Mouse (Mus musculus) heart, embryonic 12.5 days (tissue): ENCODE measurements around the gene Ank3. TPM values are rescaled to one million over a fixed set of nuclear protein-coding genes. Genes with fewer than 3 reads are reported as not detected.
A peak's percentile ranks its signal among the peaks of the same experiment; 100 is the strongest.

Experiments used
- ATAC-seq: fragments of 200-750 bp; cut with Nextera tagmentation; 2 replicates; pipeline ENCODE4 v1.8.0; 2017; ENCODE audit warnings: moderate TSS enrichment, moderate library complexity; ENCODE audit not compliant: insufficient number of reproducible peaks, low FRiP score
- H3K27ac ChIP-seq: fragments of 300-500 bp; sonication (generic); 2 replicates; pipeline ENCODE4 v1.5.1; 2016; ENCODE audit warnings: mild to moderate bottlenecking, moderate library complexity; ENCODE audit not compliant: poor library complexity, severe bottlenecking
- H3K27me3 ChIP-seq: fragments of 300-500 bp; sonication (generic); replicated peaks from 2 replicates; pipeline ENCODE4 v1.6.1; 2016; ENCODE audit warnings: mild to moderate bottlenecking, moderate library complexity
- H3K36me3 ChIP-seq: fragments of 300-500 bp; sonication (generic); 2 replicates; pipeline ENCODE4 v1.6.1; 2016; ENCODE audit warnings: mild to moderate bottlenecking, moderate library complexity
- H3K4me1 ChIP-seq: fragments of 300-500 bp; sonication (generic); replicated peaks from 2 replicates; pipeline ENCODE4 v1.6.1; 2016; ENCODE audit warnings: mild to moderate bottlenecking
- H3K4me2 ChIP-seq: fragments of 300-500 bp; sonication (generic); 2 replicates; pipeline ENCODE4 v1.6.1; 2016; ENCODE audit warnings: mild to moderate bottlenecking, moderate library complexity
- H3K4me3 ChIP-seq: fragments of 300-500 bp; sonication (generic); 2 replicates; pipeline ENCODE4 v1.5.1; 2016; ENCODE audit warnings: mild to moderate bottlenecking
- H3K9ac ChIP-seq: fragments of 300-500 bp; sonication (generic); 2 replicates; pipeline ENCODE4 v1.6.1; 2016; ENCODE audit warnings: mild to moderate bottlenecking, moderate library complexity
- H3K9me3 ChIP-seq: fragments of 300-500 bp; sonication (generic); replicated peaks from 2 replicates; pipeline ENCODE4 v1.6.1; 2016; ENCODE audit warnings: mild to moderate bottlenecking, moderate library complexity
- whole genome bisulfite sequencing: fragments of 180-500 bp; shearing (Covaris S2); methylation state at CpG from one replicate; pipeline ENCODE4 v1.1.7; 2016; 5-methylcytosine and 5-hydroxymethylcytosine counted together
- polyA plus RNA-seq: library from polyadenylated mRNA; unstranded; fragments of >200 nt; fragmentation: Nextera tagmentation; extraction: Ambion mirVana; gene quantifications from 2 replicates; pipeline ENCODE4 v1.2.1, GENCODE M21; 2016

Gene Ank3
- polyA plus RNA-seq, 1 experiment from 2014 or later: 61.9 TPM

- H3K27me3 ChIP-seq: no peaks in the 10 kb centered on the region
Measured at GRCm38 (mm10) chr10:69611839-69612340, 213.3 kb downstream of the Ank3 start.

GRCm38 (mm10) chr10:69616953-69617352 is 218.4 kb downstream of the Ank3 start:
- 0 out of 2 replicates have a peak overlapping the region, but pooled peaks have one; percentile 39 for H3K4me2 ChIP-seq
- H3K4me1 ChIP-seq: peaks cover 46% of the 10 kb centered on the region
- no peak overlapping the region for H3K4me3 ChIP-seq
- H3K36me3 ChIP-seq: no peaks in the 10 kb centered on the region
- 79% methylated on average over 3 of the region's 3 CpGs for WGBS
- H3K27ac ChIP-seq: peak overlapping the region; percentile 59
- no peak overlapping the region for H3K9ac ChIP-seq
- H3K27me3 ChIP-seq: no peaks in the 10 kb centered on the region
- no peak for ATAC-seq
- no peaks in the 10 kb centered on the region for H3K9me3 ChIP-seq

More at GRCm38 (mm10) chr10:69611839-69612340, 213.3 kb downstream of the Ank3 start:
- no peaks in the 10 kb centered on the region for H3K9me3 ChIP-seq
- no peak overlapping the region for H3K9ac ChIP-seq
- peak; percentile 45; the same call in 1 of the 2 replicates for ATAC-seq
- H3K36me3 ChIP-seq: no peaks in the 10 kb centered on the region
- 50% methylated on average over 5 of the region's 5 CpGs for WGBS
- no peak overlapping the region for H3K4me3 ChIP-seq
- peaks cover 22% of the 10 kb centered on the region for H3K4me1 ChIP-seq
- H3K4me2 ChIP-seq: no peak overlapping the region
- H3K27ac ChIP-seq: peak overlapping the region; percentile 48

GRCm38 (mm10) chr10:69617537-69618112 is 219.1 kb downstream of the Ank3 start:
- Histone ChIP-seq H3K4me2 (peak overlapping the region; percentile 39), H3K27me3 (no peaks in the 10 kb centered on the region), H3K4me1 (peaks cover 43% of the 10 kb centered on the region), H3K9ac (no peak overlapping the region), H3K27ac (peak overlapping the region; percentile 59), H3K36me3 (no peaks in the 10 kb centered on the region), H3K4me3 (no peak overlapping the region), H3K9me3 (no peaks in the 10 kb centered on the region)
- 62% methylated on average over 16 of the region's 16 CpGs for WGBS
- 0 out of 2 replicates have a peak, but pooled peaks have one; percentile 9 for ATAC-seq

- no peak overlapping the region for H3K9ac ChIP-seq
- H3K27me3 ChIP-seq: no peaks in the 10 kb centered on the region
- no peaks in the 10 kb centered on the region for H3K9me3 ChIP-seq
- WGBS: 76% methylated on average over 7 of the region's 7 CpGs
- no peak for ATAC-seq
- no peaks in the 10 kb centered on the region for H3K36me3 ChIP-seq
- H3K4me2 ChIP-seq: no peak overlapping the region
- no peak overlapping the region for H3K4me3 ChIP-seq
- H3K27ac ChIP-seq: no peak overlapping the region
- peaks cover 36% of the 10 kb centered on the region for H3K4me1 ChIP-seq
Measured at GRCm38 (mm10) chr10:69620692-69621382, 222.3 kb downstream of the Ank3 start.

GRCm38 (mm10) chr10:69627767-69628166 is 229.2 kb downstream of the Ank3 start:
- ATAC-seq: no peak
- Histone ChIP-seq H3K36me3 (no peaks in the 10 kb centered on the region), H3K9ac (no peak overlapping the region), H3K4me2 (no peak overlapping the region), H3K4me1 (peaks cover 7% of the 10 kb centered on the region; the same call in 1 of the 2 replicates), H3K27me3 (no peaks in the 10 kb centered on the region), H3K9me3 (no peaks in the 10 kb centered on the region), H3K4me3 (no peak overlapping the region), H3K27ac (no peak overlapping the region)
- 79% methylated on average over 3 of the region's 3 CpGs for WGBS

- Histone ChIP-seq H3K4me1 (peaks cover 7% of the 10 kb centered on the region; the same call in 1 of the 2 replicates), H3K27me3 (no peaks in the 10 kb centered on the region), H3K36me3 (no peaks in the 10 kb centered on the region), H3K9me3 (no peaks in the 10 kb centered on the region), H3K27ac (peak overlapping the region; percentile 33; the same call in 1 of the 2 replicates), H3K9ac (no peak overlapping the region), H3K4me2 (no peak overlapping the region), H3K4me3 (no peak overlapping the region)
- 26% methylated on average over 6 of the region's 6 CpGs for WGBS
- no peak for ATAC-seq
Measured at GRCm38 (mm10) chr10:69628743-69629142, 230.2 kb downstream of the Ank3 start.

GRCm38 (mm10) chr10:69630802-69631388 is 232.3 kb downstream of the Ank3 start:
- no peak overlapping the region for H3K4me2 ChIP-seq

GRCm38 (mm10) chr10:69632885-69633284 is 234.3 kb downstream of the Ank3 start:
- Histone ChIP-seq H3K36me3 (no peaks in the 10 kb centered on the region), H3K27me3 (no peaks in the 10 kb centered on the region), H3K9me3 (no peaks in the 10 kb centered on the region), H3K4me3 (no peak overlapping the region), H3K27ac (no peak overlapping the region), H3K9ac (no peak overlapping the region), H3K4me1 (peaks cover 25% of the 10 kb centered on the region), H3K4me2 (no peak overlapping the region)
- ATAC-seq: no peak
- 86% methylated on average over 8 of the region's 8 CpGs for WGBS

More at GRCm38 (mm10) chr10:69630802-69631388, 232.3 kb downstream of the Ank3 start:
- Histone ChIP-seq H3K9me3 (no peaks in the 10 kb centered on the region), H3K27me3 (no peaks in the 10 kb centered on the region), H3K36me3 (no peaks in the 10 kb centered on the region), H3K27ac (no peak overlapping the region), H3K4me3 (no peak overlapping the region), H3K9ac (no peak overlapping the region), H3K4me1 (peaks cover 10% of the 10 kb centered on the region)
- WGBS: 58% methylated on average over 7 of the region's 7 CpGs
- ATAC-seq: no peak

- Histone ChIP-seq H3K4me1 (peaks cover 25% of the 10 kb centered on the region), H3K9ac (no peak overlapping the region), H3K9me3 (no peaks in the 10 kb centered on the region), H3K27me3 (no peaks in the 10 kb centered on the region), H3K4me3 (no peak overlapping the region), H3K4me2 (no peak overlapping the region), H3K36me3 (no peaks in the 10 kb centered on the region), H3K27ac (no peak overlapping the region)
- ATAC-seq: no peak
- 82% methylated on average over 5 of the region's 5 CpGs for WGBS
Measured at GRCm38 (mm10) chr10:69634891-69635290, 236.3 kb downstream of the Ank3 start.

- 48% methylated on average over 11 of the region's 11 CpGs for WGBS
- no peak for ATAC-seq
Measured at GRCm38 (mm10) chr10:69635910-69636656, 237.5 kb downstream of the Ank3 start.

More at GRCm38 (mm10) chr10:69635910-69636656, 237.5 kb downstream of the Ank3 start:
- no peaks in the 10 kb centered on the region for H3K36me3 ChIP-seq
- H3K27ac ChIP-seq: no peak overlapping the region
- H3K4me1 ChIP-seq: peaks cover 28% of the 10 kb centered on the region
- no peak overlapping the region for H3K4me2 ChIP-seq
- no peak overlapping the region for H3K9ac ChIP-seq
- H3K9me3 ChIP-seq: no peaks in the 10 kb centered on the region
- no peaks in the 10 kb centered on the region for H3K27me3 ChIP-seq
- H3K4me3 ChIP-seq: no peak overlapping the region
